8 mouse cellular contexts compared by ENCODE assay signal in the genomic region with DNA sequence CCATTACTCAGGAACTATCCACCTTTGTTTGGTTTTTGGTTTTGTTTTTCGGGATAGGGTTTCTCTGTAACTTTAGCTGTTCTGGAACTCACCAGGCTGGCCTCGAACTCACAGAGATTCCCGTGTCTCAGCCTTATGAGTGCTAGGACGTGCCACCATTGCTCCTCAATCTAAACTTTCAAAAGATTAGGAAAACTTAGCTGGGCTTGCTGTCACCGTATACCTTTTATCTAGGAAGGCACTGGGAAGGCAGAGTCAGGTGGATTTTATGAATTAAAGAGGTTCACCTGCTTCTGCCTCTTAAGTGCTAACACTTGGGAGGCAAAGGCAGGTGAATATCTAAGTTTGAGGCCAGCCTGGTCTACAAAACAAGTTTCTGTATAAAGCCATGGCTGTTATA. TPM values are rescaled to one million over a fixed set of nuclear protein-coding genes. Genes with fewer than 3 reads are reported as not detected.
DNase-seq lines count a peak whose midpoint lies in the region; ATAC-seq lines count a peak whose summit lies in the region.

No protein-coding gene starts in this region.

- H3K4me3 ChIP-seq in erythroblast, embryonic 14.5 days (replicated peaks): peak overlapping the region; percentile 100
- peak overlapping the region; percentile 99 for H3K4me3 ChIP-seq in forebrain, embryonic 12.5 days (replicated peaks)
- peak overlapping the region; percentile 99 for H3K4me3 ChIP-seq in liver, embryonic 11.5 days (ENCODE audit: low read depth, low read length)

- DNase-seq in 3T3-L1 (ENCODE audit: low read depth, low spot score) (peak; percentile 33), adipocyte (ENCODE audit: low spot score) (no peak)
- no peak for DNase-seq in liver, embryonic 11.5 days (ENCODE audit: low spot score)
- DNase-seq in gastrocnemius, postnatal 14 days: no peak
- no peak for DNase-seq in adrenal gland, adult 18-20 months (ENCODE audit: low spot score in 2 of 2)

- peak overlapping the region; percentile 86 for H3K4me2 ChIP-seq in forebrain, embryonic 12.5 days
- H3K4me2 ChIP-seq in liver, embryonic 11.5 days: peak overlapping the region; percentile 78

- intact Hi-C loops in gastrocnemius, postnatal 14 days (cut with DNase I; ENCODE audit: low total_unique reads): no loop called here

- no peaks in the 10 kb centered on the region for H3K9me3 ChIP-seq in erythroblast, embryonic 14.5 days (ENCODE audit: control insufficient read depth, low read length)
- H3K9me3 ChIP-seq in forebrain, embryonic 12.5 days: no peaks in the 10 kb centered on the region
- no peaks in the 10 kb centered on the region for H3K9me3 ChIP-seq in liver, embryonic 11.5 days (ENCODE audit: control insufficient read depth, low read length)

- peaks cover 25% of the 10 kb centered on the region for H3K36me3 ChIP-seq in erythroblast, embryonic 14.5 days (ENCODE audit: control insufficient read depth)
- peaks cover 6% of the 10 kb centered on the region; the same call in 1 of the 2 replicates for H3K36me3 ChIP-seq in forebrain, embryonic 12.5 days (replicated peaks)
- peaks cover 4% of the 10 kb centered on the region; the same call in 1 of the 2 replicates for H3K36me3 ChIP-seq in liver, embryonic 11.5 days (ENCODE audit: control insufficient read depth, insufficient read depth, low read length)

- 28% methylated on average over 5 of the region's 5 CpGs for whole genome bisulfite sequencing in forebrain, embryonic 12.5 days
- WGBS in liver, embryonic 11.5 days: 35% methylated on average over 5 of the region's 5 CpGs

- H3K4me1 ChIP-seq in erythroblast, embryonic 14.5 days (ENCODE audit: control insufficient read depth): peaks cover 59% of the 10 kb centered on the region
- peaks cover 42% of the 10 kb centered on the region for H3K4me1 ChIP-seq in forebrain, embryonic 12.5 days
- H3K4me1 ChIP-seq in liver, embryonic 11.5 days (replicated peaks; ENCODE audit: control insufficient read depth, insufficient read depth, low read length): peaks cover 23% of the 10 kb centered on the region

- no peak for ATAC-seq in erythroblast, adult 5-6 weeks (replicated peaks; ENCODE audit: low FRiP score, poor library complexity, severe bottlenecking)
- ATAC-seq in forebrain, embryonic 12.5 days (ENCODE audit: low FRiP score): no peak
- ATAC-seq in liver, embryonic 11.5 days (replicated peaks; ENCODE audit: low FRiP score): no peak

- H3K27me3 ChIP-seq in erythroblast, embryonic 14.5 days (ENCODE audit: control insufficient read depth): peaks cover 4% of the 10 kb centered on the region
- no peaks in the 10 kb centered on the region for H3K27me3 ChIP-seq in forebrain, embryonic 12.5 days
- no peaks in the 10 kb centered on the region for H3K27me3 ChIP-seq in liver, embryonic 11.5 days (replicated peaks; ENCODE audit: control insufficient read depth, insufficient read depth, low read length)

- H3K9ac ChIP-seq in forebrain, embryonic 12.5 days: peak overlapping the region; percentile 99; the same call in 1 of the 2 replicates
- peak overlapping the region; percentile 100 for H3K9ac ChIP-seq in liver, embryonic 11.5 days (ENCODE audit: low read depth, low read length)

- H3K27ac ChIP-seq in forebrain, embryonic 12.5 days: peak overlapping the region; percentile 97
- peak overlapping the region; percentile 96 for H3K27ac ChIP-seq in liver, embryonic 11.5 days (ENCODE audit: low read depth, low read length)

RNA-seq across cellular contexts. Expression of a gene that starts 0.8 kb away (rescaled TPM):
- polyA plus RNA-seq in erythroblast, embryonic 14.5 days (2012): 3.7 and 5.2 TPM in 2 replicates
- total RNA-seq in erythroblast, adult 5-6 weeks (2015; ENCODE audit: low replicate concordance): 140 and 142 TPM in 2 replicates
- 373 and 416 TPM in 2 replicates for total RNA-seq in erythroblast, adult 5-6 weeks (2017; ENCODE audit: low replicate concordance)
- polyA plus RNA-seq in forebrain, embryonic 12.5 days (2016; fragmentation: Nextera tagmentation; extraction: Ambion mirVana): 174 and 179 TPM in 2 replicates
- polyA plus RNA-seq in liver, embryonic 11.5 days (2014; fragmentation: Nextera tagmentation; extraction: Ambion mirVana): 90.6 and 97.6 TPM in 2 replicates
- 10 to 100 TPM; 32.2 to 33.1 TPM for total RNA-seq in gastrocnemius, postnatal 14 days (2021)
- total RNA-seq in adrenal gland, adult 18-20 months (2021): 10 to 100 TPM; 58.1 to 71.9 TPM

RNA-seq across cellular contexts. Expression of a gene that starts 5.2 kb away (rescaled TPM):
- polyA plus RNA-seq in erythroblast, embryonic 14.5 days (2012): 7.4 and 9.9 TPM in 2 replicates
- 4.0 and 4.4 TPM in 2 replicates for total RNA-seq in erythroblast, adult 5-6 weeks (2015; ENCODE audit: low replicate concordance)
- total RNA-seq in erythroblast, adult 5-6 weeks (2017; ENCODE audit: low replicate concordance): 13.4 and 17.4 TPM in 2 replicates
- 12.6 and 20.9 TPM in 2 replicates for polyA plus RNA-seq in forebrain, embryonic 12.5 days (2016; fragmentation: Nextera tagmentation; extraction: Ambion mirVana)
- polyA plus RNA-seq in liver, embryonic 11.5 days (2014; fragmentation: Nextera tagmentation; extraction: Ambion mirVana): 12.7 and 13.2 TPM in 2 replicates
- total RNA-seq in gastrocnemius, postnatal 14 days (2021): 100 to 1,000 TPM; 136 to 150 TPM
- 100 to 1,000 TPM; 149 to 159 TPM for total RNA-seq in adrenal gland, adult 18-20 months (2021)

RNA-seq across cellular contexts. Expression of a gene that starts 41.0 kb away (rescaled TPM):
- polyA plus RNA-seq in erythroblast, embryonic 14.5 days (2012): not detected in 2 replicates
- total RNA-seq in erythroblast, adult 5-6 weeks (2015; ENCODE audit: low replicate concordance): not detected in 2 replicates
- not detected in 2 replicates for total RNA-seq in erythroblast, adult 5-6 weeks (2017; ENCODE audit: low replicate concordance)
- polyA plus RNA-seq in forebrain, embryonic 12.5 days (2016; fragmentation: Nextera tagmentation; extraction: Ambion mirVana): 0.27 TPM in 1 of 2 replicates, not detected in the other
- 0.40 TPM in 1 of 2 replicates, not detected in the other for polyA plus RNA-seq in liver, embryonic 11.5 days (2014; fragmentation: Nextera tagmentation; extraction: Ambion mirVana)
- not detected for total RNA-seq in gastrocnemius, postnatal 14 days (2021)
- not detected for total RNA-seq in adrenal gland, adult 18-20 months (2021)

Comparison
In these comparisons a context has a peak if more than half of its experiments do, and no peak if none do; other contexts are left out.
1. RNA of a gene that starts 5.2 kb away (total RNA-seq): 149 to 159 TPM in adrenal gland, adult 18-20 months and 136 to 150 TPM in gastrocnemius, postnatal 14 days; 4.0 to 17.4 TPM in erythroblast, adult 5-6 weeks; every median in the first group is over 4 times any median in the second.
2. Peak in every context shown above with its lines, with median percentiles within 50 percentile points of each other: H3K4me3 ChIP-seq.